Mouse (Mus musculus): ENCODE measurements around the gene Nr1d1.

DNA sequence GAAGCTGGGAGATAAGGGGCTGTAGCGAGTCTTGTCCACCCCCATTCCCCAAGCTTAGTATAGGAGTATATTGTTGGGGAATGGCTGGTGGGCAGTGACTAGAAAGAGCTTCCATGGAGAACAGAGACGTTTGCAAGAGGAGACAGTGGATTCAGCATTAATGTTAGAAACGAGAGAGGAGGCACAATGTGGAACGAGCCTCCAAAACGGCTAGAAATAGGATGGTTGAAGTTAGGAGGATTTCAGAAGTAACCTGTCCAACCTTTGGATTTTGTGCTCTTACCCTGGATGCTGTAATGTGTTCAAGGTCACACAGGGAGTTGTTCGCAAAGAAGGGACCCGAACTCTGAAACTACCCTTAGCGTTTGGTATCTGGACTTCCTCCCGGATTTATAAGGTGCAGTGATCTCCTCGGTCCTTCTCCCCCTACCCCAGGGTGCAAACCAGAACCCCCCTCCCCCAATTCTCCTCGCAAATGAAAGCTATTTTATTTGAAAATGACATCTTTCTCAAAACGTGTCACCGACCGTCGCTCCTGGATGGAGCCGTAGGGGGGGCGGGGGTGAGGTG lies 34.0 kb downstream of the Nr1d1 start:
- no peak for TF ChIP-seq CTCF (IDR thresholded peaks at IDR 0.05; ENCODE audit: borderline replicate concordance, insufficient read depth, low read length)
- TF ChIP-seq POLR2A (IDR thresholded peaks at IDR 0.05; ENCODE audit: low read depth, low read length) = 0 out of 2 replicates have a peak, but pooled peaks have one; percentile 34

Measured in embryonic fibroblast, embryonic 13.5 days (primary cell).